Mouse (Mus musculus) pancreas, adult 10 weeks (tissue): ENCODE results near the gene Slc35d3. TPM values are rescaled to one million over a fixed set of nuclear protein-coding genes. Genes with fewer than 3 reads are reported as not detected.

Experiments
- polyA plus RNA-seq: library from polyadenylated mRNA; stranded (reverse); fragments of 350-450 nt; fragmentation: Illumina TruSeq; extraction: RNeasy Lipid Tissue Mini Kit (QIAGEN cat#74804); gene quantifications from one replicate; pipeline ENCODE4 v1.2.3, GENCODE M21; 2015; ENCODE audit warnings: low read depth, low replicate concordance; ENCODE audit not compliant: insufficient read depth

Slc35d3 gene
- polyA plus RNA-seq: 1.6 TPM

GRCm38 (mm10) chr10:19850998-19851691, at the start of gene Slc35d3:
Gene Slc35d3, minus strand, starts transcription at chr10:19851459.

Other genes starting within 250 kb of the Slc35d3 start
- not detected for gene Il22ra2, start 229.5 kb downstream of the Slc35d3 start, polyA plus RNA-seq
- not detected for gene Il20ra, start 138.9 kb downstream of the Slc35d3 start, polyA plus RNA-seq
- 4.5 TPM for gene Pex7, start 56.2 kb upstream of the Slc35d3 start, polyA plus RNA-seq
- gene Map3k5, start 83.0 kb upstream of the Slc35d3 start, polyA plus RNA-seq: 2.8 TPM